Mouse (Mus musculus): ENCODE measurements around the gene Ppm1a. TPM values are rescaled to one million over a fixed set of nuclear protein-coding genes. Genes with fewer than 3 reads are reported as not detected.

Gene Ppm1a
- polyA plus RNA-seq, 1 experiment from 2014 or later: 53.5 TPM

GRCm38 (mm10) chr12:72723965-72724364 lies 33.3 kb upstream of the Ppm1a start:
- Histone ChIP-seq H3K4me2 (ENCODE audit: low read length) (no peak overlapping the region), H3K36me3 (ENCODE audit: insufficient read depth, low read length) (no peaks in the 10 kb centered on the region), H3K27ac (no peak overlapping the region), H3K9me3 (replicated peaks; ENCODE audit: low read length) (no peaks in the 10 kb centered on the region), H3K27me3 (ENCODE audit: insufficient read depth, low read length) (no peaks in the 10 kb centered on the region), H3K4me3 (replicated peaks; ENCODE audit: low read depth, low read length) (no peak overlapping the region), H3K9ac (ENCODE audit: low read depth, low read length) (no peak overlapping the region), H3K4me1 (replicated peaks; ENCODE audit: insufficient read depth, low read length) (no peaks in the 10 kb centered on the region)
- WGBS: 26% methylated on average over 3 of the region's 3 CpGs
- ATAC-seq (replicated peaks; ENCODE audit: low FRiP score, low read depth) (no peak), DNase-seq (ENCODE audit: low spot score) (peak; percentile 37)
- no peak for TF ChIP-seq CTCF (IDR thresholded peaks at IDR 0.05; ENCODE audit: low read depth)

- H3K4me1 ChIP-seq (replicated peaks; ENCODE audit: insufficient read depth, low read length): no peaks in the 10 kb centered on the region
- no peak overlapping the region for H3K9ac ChIP-seq (ENCODE audit: low read depth, low read length)
Measured at GRCm38 (mm10) chr12:72727021-72727420, 30.2 kb upstream of the Ppm1a start.

GRCm38 (mm10) chr12:72727611-72728010 lies 29.6 kb upstream of the Ppm1a start:
- no peaks in the 10 kb centered on the region for H3K4me1 ChIP-seq (replicated peaks; ENCODE audit: insufficient read depth, low read length)
- H3K36me3 ChIP-seq (ENCODE audit: insufficient read depth, low read length): no peaks in the 10 kb centered on the region
- no peaks in the 10 kb centered on the region for H3K9me3 ChIP-seq (replicated peaks; ENCODE audit: low read length)
- 54% methylated on average over 5 of the region's 5 CpGs for WGBS
- no peak overlapping the region for H3K9ac ChIP-seq (ENCODE audit: low read depth, low read length)
- H3K4me2 ChIP-seq (ENCODE audit: low read length): no peak overlapping the region
- ATAC-seq (replicated peaks; ENCODE audit: low FRiP score, low read depth): no peak
- DNase-seq (ENCODE audit: low spot score): no peak
- TF ChIP-seq CTCF (IDR thresholded peaks at IDR 0.05; ENCODE audit: low read depth): no peak
- no peak overlapping the region for H3K27ac ChIP-seq
- no peaks in the 10 kb centered on the region for H3K27me3 ChIP-seq (ENCODE audit: insufficient read depth, low read length)
- H3K4me3 ChIP-seq (replicated peaks; ENCODE audit: low read depth, low read length): no peak overlapping the region

More at GRCm38 (mm10) chr12:72727021-72727420, 30.2 kb upstream of the Ppm1a start:
- DNase-seq (ENCODE audit: low spot score): no peak
- Histone ChIP-seq H3K9me3 (replicated peaks; ENCODE audit: low read length) (no peaks in the 10 kb centered on the region), H3K4me2 (ENCODE audit: low read length) (no peak overlapping the region), H3K36me3 (ENCODE audit: insufficient read depth, low read length) (no peaks in the 10 kb centered on the region), H3K27me3 (ENCODE audit: insufficient read depth, low read length) (no peaks in the 10 kb centered on the region), H3K27ac (no peak overlapping the region), H3K4me3 (replicated peaks; ENCODE audit: low read depth, low read length) (no peak overlapping the region)
- 86% methylated on average over 8 of the region's 8 CpGs for WGBS
- ATAC-seq (replicated peaks; ENCODE audit: low FRiP score, low read depth): no peak
- no peak for TF ChIP-seq CTCF (IDR thresholded peaks at IDR 0.05; ENCODE audit: low read depth)

- no peak overlapping the region for H3K9ac ChIP-seq (ENCODE audit: low read depth, low read length)
- no peaks in the 10 kb centered on the region for H3K9me3 ChIP-seq (replicated peaks; ENCODE audit: low read length)
- H3K27me3 ChIP-seq (ENCODE audit: insufficient read depth, low read length): no peaks in the 10 kb centered on the region
- H3K4me2 ChIP-seq (ENCODE audit: low read length): no peak overlapping the region
- WGBS: 73% methylated on average over 2 of the region's 2 CpGs
- no peak for TF ChIP-seq CTCF (IDR thresholded peaks at IDR 0.05; ENCODE audit: low read depth)
- H3K4me3 ChIP-seq (replicated peaks; ENCODE audit: low read depth, low read length): no peak overlapping the region
- no peaks in the 10 kb centered on the region for H3K4me1 ChIP-seq (replicated peaks; ENCODE audit: insufficient read depth, low read length)
- ATAC-seq (replicated peaks; ENCODE audit: low FRiP score, low read depth): no peak
- H3K36me3 ChIP-seq (ENCODE audit: insufficient read depth, low read length): no peaks in the 10 kb centered on the region
- DNase-seq (ENCODE audit: low spot score): no peak
- H3K27ac ChIP-seq: no peak overlapping the region
Measured at GRCm38 (mm10) chr12:72734112-72734511, 23.1 kb upstream of the Ppm1a start.

GRCm38 (mm10) chr12:72741176-72741575 lies 16.1 kb upstream of the Ppm1a start:
- ATAC-seq (replicated peaks; ENCODE audit: low FRiP score, low read depth): no peak
- WGBS: 58% methylated on average over 6 of the region's 6 CpGs
- no peaks in the 10 kb centered on the region for H3K27me3 ChIP-seq (ENCODE audit: insufficient read depth, low read length)
- H3K27ac ChIP-seq: no peak overlapping the region
- no peak for DNase-seq (ENCODE audit: low spot score)
- H3K4me1 ChIP-seq (replicated peaks; ENCODE audit: insufficient read depth, low read length): no peaks in the 10 kb centered on the region
- no peak overlapping the region for H3K9ac ChIP-seq (ENCODE audit: low read depth, low read length)
- no peak for TF ChIP-seq CTCF (IDR thresholded peaks at IDR 0.05; ENCODE audit: low read depth)
- H3K9me3 ChIP-seq (replicated peaks; ENCODE audit: low read length): no peaks in the 10 kb centered on the region
- no peak overlapping the region for H3K4me3 ChIP-seq (replicated peaks; ENCODE audit: low read depth, low read length)
- H3K4me2 ChIP-seq (ENCODE audit: low read length): no peak overlapping the region
- no peaks in the 10 kb centered on the region for H3K36me3 ChIP-seq (ENCODE audit: insufficient read depth, low read length)

GRCm38 (mm10) chr12:72744803-72745360 lies 12.4 kb upstream of the Ppm1a start:
- Histone ChIP-seq H3K4me3 (replicated peaks; ENCODE audit: low read depth, low read length) (no peak overlapping the region), H3K27me3 (ENCODE audit: insufficient read depth, low read length) (no peaks in the 10 kb centered on the region), H3K4me1 (replicated peaks; ENCODE audit: insufficient read depth, low read length) (no peaks in the 10 kb centered on the region), H3K4me2 (ENCODE audit: low read length) (no peak overlapping the region), H3K27ac (no peak overlapping the region), H3K9me3 (replicated peaks; ENCODE audit: low read length) (no peaks in the 10 kb centered on the region), H3K9ac (ENCODE audit: low read depth, low read length) (no peak overlapping the region), H3K36me3 (ENCODE audit: insufficient read depth, low read length) (no peaks in the 10 kb centered on the region)
- DNase-seq (ENCODE audit: low spot score) (no peak), ATAC-seq (replicated peaks; ENCODE audit: low FRiP score, low read depth) (no peak)
- WGBS: 50% methylated on average over 9 of the region's 9 CpGs
- no peak for TF ChIP-seq CTCF (IDR thresholded peaks at IDR 0.05; ENCODE audit: low read depth)

- H3K9ac ChIP-seq (ENCODE audit: low read depth, low read length): no peak overlapping the region
- H3K27ac ChIP-seq: no peak overlapping the region
- DNase-seq (ENCODE audit: low spot score): no peak
- no peak overlapping the region for H3K4me3 ChIP-seq (replicated peaks; ENCODE audit: low read depth, low read length)
- TF ChIP-seq CTCF (IDR thresholded peaks at IDR 0.05; ENCODE audit: low read depth): no peak
- WGBS: 56% methylated on average over 14 of the region's 14 CpGs
- no peaks in the 10 kb centered on the region for H3K4me1 ChIP-seq (replicated peaks; ENCODE audit: insufficient read depth, low read length)
- H3K36me3 ChIP-seq (ENCODE audit: insufficient read depth, low read length): no peaks in the 10 kb centered on the region
- H3K4me2 ChIP-seq (ENCODE audit: low read length): no peak overlapping the region
- H3K27me3 ChIP-seq (ENCODE audit: insufficient read depth, low read length): no peaks in the 10 kb centered on the region
- H3K9me3 ChIP-seq (replicated peaks; ENCODE audit: low read length): no peaks in the 10 kb centered on the region
- no peak for ATAC-seq (replicated peaks; ENCODE audit: low FRiP score, low read depth)
Measured at GRCm38 (mm10) chr12:72745486-72745885, 11.8 kb upstream of the Ppm1a start.

All from kidney, postnatal 0 days (tissue).